Mouse (Mus musculus) midbrain, embryonic 16.5 days (tissue): ENCODE measurements at regions not wholly inside any gene's neighbourhood (a gene's known extent, or its start where the extent isn't known, plus 50 kb on each side); places are given as distances from the start of the nearest gene placed in this dataset.

ENCODE experiments used
- ATAC-seq: fragments of 200-750 bp; cut with Nextera tagmentation; 2 replicates; pipeline ENCODE4 v1.8.0; 2017; ENCODE audit warnings: moderate TSS enrichment
- H3K27ac ChIP-seq: fragments of 300-500 bp; sonication (generic); 2 replicates; pipeline ENCODE4 v1.5.1; 2014; ENCODE audit warnings: mild to moderate bottlenecking, low read length, mixed read lengths
- H3K27me3 ChIP-seq: fragments of 300-500 bp; sonication (generic); 2 replicates; pipeline ENCODE4 v1.6.1; 2014; ENCODE audit warnings: low read depth, low read length, mixed read lengths; ENCODE audit not compliant: control insufficient read depth, insufficient read depth
- H3K36me3 ChIP-seq: fragments of 300-500 bp; sonication (generic); 2 replicates; pipeline ENCODE4 v1.6.1; 2014; ENCODE audit warnings: mild to moderate bottlenecking, low read length, moderate library complexity, mixed read lengths; ENCODE audit not compliant: control insufficient read depth, insufficient read depth
- H3K4me1 ChIP-seq: fragments of 300-500 bp; sonication (generic); 2 replicates; pipeline ENCODE4 v1.6.1; 2014; ENCODE audit warnings: mild to moderate bottlenecking, low read length, mixed read lengths; ENCODE audit not compliant: control insufficient read depth, insufficient read depth
- H3K4me2 ChIP-seq: fragments of 300-500 bp; sonication (generic); 2 replicates; pipeline ENCODE4 v1.6.1; 2014; ENCODE audit warnings: mild to moderate bottlenecking, low read length, mixed read lengths
- H3K4me3 ChIP-seq: fragments of 300-500 bp; sonication (generic); 2 replicates; pipeline ENCODE4 v1.5.1; 2014; ENCODE audit warnings: low read depth, mild to moderate bottlenecking, low read length, moderate library complexity, mixed read lengths
- H3K9ac ChIP-seq: fragments of 300-500 bp; sonication (generic); 2 replicates; pipeline ENCODE4 v1.6.1; 2014; ENCODE audit warnings: low read depth, low read length, mixed read lengths
- H3K9me3 ChIP-seq: fragments of 300-500 bp; sonication (generic); replicated peaks from 2 replicates; pipeline ENCODE4 v1.6.1; 2014; ENCODE audit warnings: mild to moderate bottlenecking, low read length, mixed read lengths; ENCODE audit not compliant: control insufficient read depth, poor library complexity, severe bottlenecking
- WGBS: fragments of 180-500 bp; shearing (Covaris S2); extraction: QIAGEN DNeasy Blood & Tissue Kit; methylation state at CpG from one replicate; pipeline ENCODE4 v1.1.7; 2014; 5-methylcytosine and 5-hydroxymethylcytosine counted together

DNA sequence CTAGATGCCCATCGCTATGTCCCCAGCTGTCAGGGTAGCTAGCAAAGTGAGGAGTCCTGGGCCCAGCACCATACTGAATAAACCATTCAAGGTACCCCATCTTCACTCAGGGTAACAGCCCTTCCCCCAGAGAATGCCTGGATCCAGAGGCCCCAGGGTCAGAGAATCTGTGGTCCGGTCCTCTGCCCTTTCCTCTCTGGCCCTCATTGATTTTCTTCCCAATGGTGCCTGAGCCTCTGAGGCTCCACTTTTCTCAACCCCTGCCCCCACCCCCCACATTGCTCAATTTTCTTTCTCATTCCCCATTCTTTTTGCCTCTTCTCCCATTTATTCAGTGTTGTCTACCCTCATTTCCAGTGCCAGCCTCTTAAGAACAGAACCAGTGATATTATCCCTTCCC lies 114.5 kb downstream of the Vegfa start:
- no peak overlapping the region for H3K27ac ChIP-seq
- 89% methylated on average over 2 of the region's 2 CpGs for WGBS
- H3K9me3 ChIP-seq, result no peaks in the 10 kb centered on the region
- H3K4me1 ChIP-seq, result no peaks in the 10 kb centered on the region
- H3K9ac ChIP-seq, result no peak overlapping the region
- H3K4me3 ChIP-seq, result no peak overlapping the region
- no peaks in the 10 kb centered on the region for H3K27me3 ChIP-seq
- no peak overlapping the region for H3K4me2 ChIP-seq
- H3K36me3 ChIP-seq, result no peaks in the 10 kb centered on the region
- no peak for ATAC-seq

DNA sequence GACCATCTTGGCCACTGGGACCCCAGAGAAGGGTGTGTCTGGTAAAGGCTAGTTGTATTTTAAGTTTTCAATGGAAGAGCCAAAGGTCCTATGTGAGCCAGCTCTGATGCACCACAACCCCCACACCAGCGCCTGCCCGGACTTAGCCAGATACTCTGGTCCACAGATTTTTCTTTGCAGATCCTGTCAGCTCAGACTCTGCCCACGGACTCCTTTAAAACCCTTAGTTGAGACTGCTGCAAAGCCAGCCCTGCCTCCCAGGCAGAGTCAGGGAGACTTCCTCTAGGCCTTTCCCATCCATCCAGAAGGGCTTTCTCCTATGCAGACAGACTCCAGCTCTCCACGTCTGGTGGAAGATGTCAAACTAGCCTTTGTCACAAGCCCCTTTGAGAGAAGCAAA lies 115.2 kb downstream of the Vegfa start:
- Histone ChIP-seq H3K4me2 (no peak overlapping the region), H3K27ac (no peak overlapping the region), H3K27me3 (no peaks in the 10 kb centered on the region), H3K4me1 (no peaks in the 10 kb centered on the region), H3K36me3 (no peaks in the 10 kb centered on the region), H3K9me3 (no peaks in the 10 kb centered on the region; the same call in 1 of the 2 replicates), H3K9ac (no peak overlapping the region), H3K4me3 (no peak overlapping the region)
- whole genome bisulfite sequencing, result 74% methylated on average over 4 of the region's 4 CpGs
- no peak for ATAC-seq

DNA sequence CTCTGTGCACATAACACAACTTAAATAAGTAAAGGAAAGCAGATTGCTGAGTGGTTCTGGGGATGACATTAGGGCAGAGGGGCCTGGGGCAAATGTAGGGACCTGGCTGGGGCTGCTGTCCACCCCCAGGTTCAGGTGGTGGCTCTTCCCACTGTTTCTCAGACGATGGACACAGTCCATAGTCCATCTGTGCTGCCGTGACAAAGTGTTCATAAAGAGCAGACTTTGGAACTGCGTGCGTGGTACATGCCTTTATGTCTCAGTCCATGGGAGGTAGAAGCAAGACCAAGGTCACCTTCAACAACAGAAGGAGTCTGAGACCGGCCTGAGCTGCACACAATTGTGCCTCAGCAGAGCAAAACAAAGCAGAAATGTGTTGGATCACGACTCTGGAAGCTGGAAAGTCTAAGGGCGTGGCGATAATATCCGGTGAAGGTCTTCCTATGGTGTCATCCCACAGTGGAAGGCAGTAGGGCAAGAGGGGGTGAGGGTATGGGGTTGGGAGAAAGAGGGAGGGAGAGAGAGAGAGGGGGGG lies 117.4 kb downstream of the Vegfa start:
- Histone ChIP-seq H3K9me3 (no peaks in the 10 kb centered on the region; the same call in 1 of the 2 replicates), H3K4me3 (no peak overlapping the region), H3K4me2 (no peak overlapping the region), H3K27ac (no peak overlapping the region), H3K4me1 (no peaks in the 10 kb centered on the region), H3K9ac (no peak overlapping the region), H3K27me3 (no peaks in the 10 kb centered on the region), H3K36me3 (no peaks in the 10 kb centered on the region)
- 84% methylated on average over 9 of the region's 9 CpGs for WGBS
- no peak for ATAC-seq

DNA sequence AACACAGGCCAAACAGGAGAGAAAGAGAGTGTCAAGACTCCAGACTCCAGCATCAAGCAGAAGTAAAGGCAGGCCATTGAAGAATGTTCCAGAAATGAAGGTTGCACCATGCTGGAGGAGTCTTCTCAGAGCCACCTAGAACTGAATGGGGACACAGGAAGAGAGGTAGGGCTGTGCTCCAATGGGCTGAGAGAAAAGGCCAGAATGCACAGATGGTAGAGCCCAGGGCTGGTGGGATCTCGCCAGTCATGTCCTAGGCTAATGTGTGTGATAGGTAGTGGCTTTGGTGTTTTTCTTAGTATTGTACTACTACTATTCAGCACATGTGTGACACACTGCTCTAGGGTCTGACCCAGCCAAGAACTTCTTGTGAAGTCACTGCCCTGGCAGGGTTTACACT lies 117.9 kb downstream of the Vegfa start:
- no peak for ATAC-seq
- H3K9me3 ChIP-seq, result no peaks in the 10 kb centered on the region; the same call in 1 of the 2 replicates
- H3K27me3 ChIP-seq, result no peaks in the 10 kb centered on the region
- 95% methylated on average over 1 of the region's 1 CpGs for WGBS
- H3K4me3 ChIP-seq, result no peak overlapping the region
- H3K4me2 ChIP-seq, result no peak overlapping the region
- H3K36me3 ChIP-seq, result no peaks in the 10 kb centered on the region
- H3K9ac ChIP-seq, result no peak overlapping the region
- no peak overlapping the region for H3K27ac ChIP-seq
- H3K4me1 ChIP-seq, result no peaks in the 10 kb centered on the region

DNA sequence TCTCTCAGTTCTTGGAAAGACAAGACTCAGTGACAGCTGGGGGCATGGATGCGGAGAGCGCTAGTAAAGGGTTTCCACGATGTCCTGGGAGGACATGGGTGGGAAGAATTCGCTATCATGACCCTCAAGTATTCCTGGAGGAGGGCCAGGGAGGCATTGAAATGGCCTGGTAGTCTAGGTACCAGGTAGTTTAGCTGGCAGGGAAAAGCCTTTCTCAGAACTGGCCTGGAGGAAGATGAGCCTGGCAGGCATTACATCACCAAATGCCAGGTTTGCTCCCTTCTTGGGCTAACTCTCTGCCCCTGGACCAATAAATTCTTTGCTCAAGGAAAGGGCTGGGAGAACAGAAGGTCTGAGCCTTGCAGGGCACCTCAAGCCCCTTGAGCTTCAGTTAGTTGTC lies 118.5 kb downstream of the Vegfa start:
- WGBS, result 90% methylated on average over 4 of the region's 4 CpGs
- H3K4me2 ChIP-seq, result no peak overlapping the region
- ATAC-seq, result no peak

DNA sequence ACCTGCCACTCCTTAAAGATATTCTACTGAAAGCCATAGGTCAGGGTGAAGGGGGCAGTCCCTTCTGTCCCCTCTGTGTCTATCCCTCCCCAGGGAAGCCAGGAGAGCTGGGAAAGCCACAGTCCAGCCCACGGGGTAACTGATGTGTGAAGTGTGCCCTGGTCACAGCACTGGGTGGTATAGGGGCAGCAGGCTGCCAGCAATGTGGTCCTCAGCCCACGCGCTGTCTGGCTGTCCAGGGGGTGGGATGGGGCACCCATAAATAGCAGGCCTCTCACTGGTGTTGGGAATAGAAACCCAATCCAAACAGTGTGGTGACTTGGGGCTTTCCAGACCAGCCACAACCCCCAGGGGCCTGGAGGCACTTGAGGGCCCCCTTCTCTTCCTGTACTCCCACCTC lies 120.0 kb downstream of the Vegfa start:
- Histone ChIP-seq H3K27me3 (no peaks in the 10 kb centered on the region), H3K4me1 (peaks cover 2% of the 10 kb centered on the region; the same call in 1 of the 2 replicates), H3K9ac (no peak overlapping the region), H3K9me3 (no peaks in the 10 kb centered on the region; the same call in 1 of the 2 replicates), H3K27ac (no peak overlapping the region), H3K36me3 (no peaks in the 10 kb centered on the region), H3K4me2 (no peak overlapping the region), H3K4me3 (no peak overlapping the region)
- 96% methylated on average over 3 of the region's 3 CpGs for WGBS
- no peak for ATAC-seq

More for the DNA sequence above, 118.5 kb downstream of the Vegfa start:
- H3K4me3 ChIP-seq, result no peak overlapping the region
- H3K9ac ChIP-seq, result no peak overlapping the region
- H3K4me1 ChIP-seq, result no peaks in the 10 kb centered on the region
- H3K36me3 ChIP-seq, result no peaks in the 10 kb centered on the region
- H3K27ac ChIP-seq, result no peak overlapping the region
- H3K27me3 ChIP-seq, result no peaks in the 10 kb centered on the region
- no peaks in the 10 kb centered on the region; the same call in 1 of the 2 replicates for H3K9me3 ChIP-seq

DNA sequence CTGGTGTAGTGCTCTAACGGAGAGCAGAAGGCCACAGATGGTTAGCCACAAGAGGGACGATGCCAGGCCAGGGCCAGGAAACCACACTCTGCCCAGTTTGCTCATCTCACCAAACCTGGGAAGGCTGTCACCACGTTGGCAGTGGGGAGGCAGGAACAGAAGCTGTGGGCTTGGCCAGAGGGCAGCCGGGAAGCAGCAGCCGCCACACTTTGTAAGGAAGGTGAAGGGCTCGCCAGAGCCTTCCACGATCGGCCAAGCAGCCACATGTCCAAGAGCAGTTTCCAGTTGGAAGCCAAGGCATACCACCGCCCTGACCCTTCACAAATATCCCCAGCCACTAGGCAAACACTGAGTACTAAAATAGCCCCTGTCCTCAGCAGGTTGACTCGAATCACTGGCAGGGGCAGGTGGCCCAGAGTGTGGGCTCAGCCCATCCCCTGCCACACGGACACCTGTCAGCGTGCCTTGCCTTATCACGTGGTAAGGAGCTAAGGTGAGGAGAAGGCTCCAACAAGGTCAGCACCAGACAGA lies 120.9 kb downstream of the Vegfa start:
- Histone ChIP-seq H3K4me1 (peaks cover 2% of the 10 kb centered on the region; the same call in 1 of the 2 replicates), H3K4me2 (no peak overlapping the region), H3K27ac (no peak overlapping the region), H3K4me3 (no peak overlapping the region), H3K36me3 (no peaks in the 10 kb centered on the region), H3K9me3 (no peaks in the 10 kb centered on the region; the same call in 1 of the 2 replicates), H3K27me3 (no peaks in the 10 kb centered on the region), H3K9ac (no peak overlapping the region)
- WGBS, result 89% methylated on average over 13 of the region's 13 CpGs
- no peak for ATAC-seq

DNA sequence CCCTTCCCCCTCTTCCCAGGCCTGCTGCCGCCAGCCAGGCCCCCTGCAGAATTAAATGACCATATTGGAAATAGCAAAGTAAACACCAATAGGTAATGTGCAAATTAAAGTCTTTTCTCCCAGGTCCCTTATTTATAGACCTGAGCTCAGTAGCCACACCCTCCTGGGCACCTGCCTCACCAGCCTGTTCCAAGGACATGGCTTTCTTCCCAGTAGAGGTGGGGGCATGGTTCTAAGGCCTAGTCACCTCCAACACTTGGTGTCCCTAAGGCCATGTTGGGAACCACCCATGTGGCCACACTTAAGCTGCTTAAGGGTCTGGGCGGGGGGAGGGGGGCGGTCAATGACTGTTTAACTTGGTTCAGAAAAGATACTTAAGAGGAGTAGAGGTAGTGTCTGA lies 121.9 kb downstream of the Vegfa start:
- Histone ChIP-seq H3K4me3 (no peak overlapping the region), H3K9me3 (no peaks in the 10 kb centered on the region; the same call in 1 of the 2 replicates), H3K9ac (no peak overlapping the region), H3K27ac (no peak overlapping the region), H3K4me1 (peaks cover 2% of the 10 kb centered on the region; the same call in 1 of the 2 replicates), H3K36me3 (no peaks in the 10 kb centered on the region), H3K4me2 (no peak overlapping the region), H3K27me3 (no peaks in the 10 kb centered on the region)
- 94% methylated on average over 3 of the region's 3 CpGs for whole genome bisulfite sequencing
- ATAC-seq, result no peak

DNA sequence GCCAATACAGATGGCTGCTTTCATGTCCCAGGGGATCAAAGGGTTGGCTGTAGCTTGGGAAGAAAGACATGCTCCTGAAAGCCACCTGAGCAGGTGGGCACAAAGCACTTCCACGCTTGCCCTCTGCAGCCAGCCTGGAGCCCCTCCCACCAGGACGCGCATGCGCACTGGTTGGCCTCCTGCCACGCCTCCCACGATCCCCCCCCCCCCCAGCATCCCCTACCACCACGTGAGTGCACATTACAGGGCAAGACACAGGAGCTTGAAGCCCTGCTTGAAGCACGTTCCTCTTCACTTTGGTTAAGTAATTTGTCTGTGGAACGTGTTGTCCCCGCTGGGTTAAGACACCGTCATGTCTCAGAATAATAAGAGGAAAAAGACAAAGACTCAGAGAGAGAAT lies 124.6 kb downstream of the Vegfa start:
- 43% methylated on average over 11 of the region's 11 CpGs for WGBS
- H3K9ac ChIP-seq, result no peak overlapping the region
- H3K4me1 ChIP-seq, result peaks cover 2% of the 10 kb centered on the region; the same call in 1 of the 2 replicates
- H3K27ac ChIP-seq, result no peak overlapping the region
- no peaks in the 10 kb centered on the region for H3K27me3 ChIP-seq
- no peaks in the 10 kb centered on the region; the same call in 1 of the 2 replicates for H3K9me3 ChIP-seq
- no peak overlapping the region for H3K4me2 ChIP-seq
- H3K36me3 ChIP-seq, result no peaks in the 10 kb centered on the region
- no peak overlapping the region for H3K4me3 ChIP-seq
- 0 out of 2 replicates have a peak, but pooled peaks have one; percentile 3 for ATAC-seq
